Mouse (Mus musculus) intestine, embryonic 16.5 days (tissue): ENCODE measurements around the gene Fignl2. TPM values are rescaled to one million over a fixed set of nuclear protein-coding genes. Genes with fewer than 3 reads are reported as not detected.

Experiments used
- ATAC-seq: fragments of 200-750 bp; cut with Nextera tagmentation; 2 replicates; pipeline ENCODE4 v1.8.0; 2017; ENCODE audit warnings: moderate TSS enrichment, moderate library complexity
- H3K27ac ChIP-seq: fragments of 300-500 bp; sonication (generic); 2 replicates; pipeline ENCODE4 v1.5.1; 2014; ENCODE audit warnings: mild to moderate bottlenecking, low read length
- H3K27me3 ChIP-seq: fragments of 300-500 bp; sonication (generic); replicated peaks from 2 replicates; pipeline ENCODE4 v1.6.1; 2014; ENCODE audit warnings: low read length, control low read depth, mixed read lengths; ENCODE audit not compliant: control insufficient read depth, insufficient read depth
- H3K36me3 ChIP-seq: fragments of 300-500 bp; sonication (generic); 2 replicates; pipeline ENCODE4 v1.6.1; 2014; ENCODE audit warnings: low read length, control low read depth; ENCODE audit not compliant: control insufficient read depth, insufficient read depth
- H3K4me1 ChIP-seq: fragments of 300-500 bp; sonication (generic); 2 replicates; pipeline ENCODE4 v1.6.1; 2014; ENCODE audit warnings: low read length, control low read depth, mixed read lengths; ENCODE audit not compliant: control insufficient read depth, insufficient read depth
- H3K4me2 ChIP-seq: fragments of 300-500 bp; sonication (generic); 2 replicates; pipeline ENCODE4 v1.6.1; 2014; ENCODE audit warnings: low read depth, low read length, control low read depth
- H3K4me3 ChIP-seq: fragments of 300-500 bp; sonication (generic); 2 replicates; pipeline ENCODE4 v1.5.1; 2014; ENCODE audit warnings: mild to moderate bottlenecking, low read length
- H3K9ac ChIP-seq: fragments of 300-500 bp; sonication (generic); 2 replicates; pipeline ENCODE4 v1.6.1; 2014; ENCODE audit warnings: low read depth, low read length
- H3K9me3 ChIP-seq: fragments of 300-500 bp; sonication (generic); 2 replicates; pipeline ENCODE4 v1.6.1; 2016; ENCODE audit warnings: low read length, control low read depth; ENCODE audit not compliant: control insufficient read depth
- WGBS: fragments of 180-500 bp; shearing (Covaris S2); extraction: QIAGEN DNeasy Blood & Tissue Kit; methylation state at CpG from one replicate; pipeline ENCODE4 v1.1.7; 2014; 5-methylcytosine and 5-hydroxymethylcytosine counted together
- polyA plus RNA-seq: library from polyadenylated mRNA; unstranded; fragments of >200 nt; fragmentation: Nextera tagmentation; extraction: Ambion mirVana; gene quantifications from 2 replicates; pipeline ENCODE4 v1.2.1, GENCODE M21; 2015

Fignl2 gene
- polyA plus RNA-seq, 1 experiment from 2014 or later, result 0.12 TPM

DNA sequence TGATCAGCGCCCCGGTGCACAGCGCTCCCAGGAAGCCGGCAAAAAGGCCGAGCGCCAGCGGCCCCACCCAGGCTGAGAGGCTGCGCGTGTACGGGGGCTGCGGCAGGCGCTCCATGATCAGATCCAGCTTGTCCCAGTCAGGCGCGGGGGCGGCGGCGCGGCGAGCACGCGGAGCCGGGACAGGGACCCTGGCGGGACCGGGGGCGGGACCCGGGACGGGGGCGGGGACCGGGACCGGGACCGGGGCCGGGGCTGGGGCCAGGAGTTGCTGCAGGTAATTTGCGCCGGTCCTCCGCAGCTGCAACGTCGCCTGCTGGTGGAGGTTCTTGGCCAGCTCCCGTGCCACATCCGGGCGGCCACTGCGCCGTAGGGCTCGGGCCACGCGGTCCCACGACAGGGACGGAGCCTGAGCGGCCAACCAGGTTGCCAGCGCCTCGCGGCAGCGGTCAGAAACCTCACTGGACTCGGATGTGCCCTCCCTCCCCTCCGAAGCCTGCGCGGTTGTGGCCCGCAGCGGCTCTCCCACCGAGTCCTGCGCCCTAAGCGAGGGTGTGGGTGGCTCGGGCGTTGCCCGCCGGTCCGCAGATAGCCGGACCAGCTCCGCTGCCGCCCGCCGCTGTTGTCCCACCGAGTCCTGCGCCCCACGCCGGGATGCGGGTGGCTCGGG is 31.7 kb downstream of the Fignl2 start:
- Histone ChIP-seq H3K4me2 (peak overlapping the region; percentile 100), H3K4me1 (peaks cover 16% of the 10 kb centered on the region), H3K36me3 (no peaks in the 10 kb centered on the region), H3K27ac (no peak overlapping the region), H3K4me3 (peak overlapping the region; percentile 63), H3K9me3 (no peaks in the 10 kb centered on the region), H3K27me3 (peaks cover 48% of the 10 kb centered on the region), H3K9ac (peak overlapping the region; percentile 67)
- peak; percentile 62 for ATAC-seq
- under 1% methylated on average over 77 of the region's 77 CpGs for WGBS

- ATAC-seq, result peak; percentile 34
Measured at GRCm38 (mm10) chr15:101046039-101046526, 32.3 kb downstream of the Fignl2 start.

GRCm38 (mm10) chr15:101044531-101044930 is 33.8 kb downstream of the Fignl2 start:
- 57% methylated on average over 6 of the region's 6 CpGs for WGBS
- Histone ChIP-seq H3K9me3 (no peaks in the 10 kb centered on the region), H3K27me3 (peaks cover 53% of the 10 kb centered on the region), H3K4me3 (no peak overlapping the region), H3K36me3 (no peaks in the 10 kb centered on the region), H3K27ac (no peak overlapping the region), H3K4me2 (no peak overlapping the region), H3K9ac (no peak overlapping the region), H3K4me1 (peaks cover 16% of the 10 kb centered on the region)
- no peak for ATAC-seq

More at GRCm38 (mm10) chr15:101046039-101046526, 32.3 kb downstream of the Fignl2 start:
- peaks cover 16% of the 10 kb centered on the region for H3K4me1 ChIP-seq
- 3% methylated on average over 43 of the region's 43 CpGs for WGBS
- H3K4me2 ChIP-seq, result peak overlapping the region; percentile 100
- H3K9me3 ChIP-seq, result no peaks in the 10 kb centered on the region
- H3K27me3 ChIP-seq, result peaks cover 50% of the 10 kb centered on the region
- no peaks in the 10 kb centered on the region for H3K36me3 ChIP-seq
- H3K9ac ChIP-seq, result peak overlapping the region; percentile 67
- no peak overlapping the region; the same call in 1 of the 2 replicates for H3K27ac ChIP-seq
- H3K4me3 ChIP-seq, result peak overlapping the region; percentile 63

DNA sequence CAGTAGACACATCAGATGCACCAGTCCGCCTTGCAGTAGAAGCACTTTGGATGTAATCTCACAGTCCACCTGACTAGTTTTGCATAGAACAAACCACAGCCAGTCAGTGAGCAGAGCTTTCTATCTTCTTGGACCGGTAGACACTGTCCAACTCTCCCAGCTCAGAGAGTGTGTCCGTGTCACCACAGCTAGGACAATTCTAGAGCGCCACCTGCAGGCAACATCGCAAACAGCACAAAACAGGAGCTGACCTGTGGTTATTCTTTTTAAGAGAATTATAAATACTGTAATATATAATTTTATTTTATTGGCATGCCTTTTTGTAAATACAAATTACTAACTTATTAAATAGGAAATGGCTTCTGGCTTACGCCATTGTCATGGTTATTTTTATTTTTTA is 35.8 kb downstream of the Fignl2 start:
- Histone ChIP-seq H3K4me3 (no peak overlapping the region), H3K4me2 (no peak overlapping the region), H3K4me1 (peaks cover 16% of the 10 kb centered on the region), H3K9me3 (no peaks in the 10 kb centered on the region), H3K27ac (no peak overlapping the region), H3K9ac (no peak overlapping the region), H3K36me3 (no peaks in the 10 kb centered on the region), H3K27me3 (peaks cover 58% of the 10 kb centered on the region)
- no peak for ATAC-seq
- WGBS, result 28% methylated on average over 6 of the region's 6 CpGs

DNA sequence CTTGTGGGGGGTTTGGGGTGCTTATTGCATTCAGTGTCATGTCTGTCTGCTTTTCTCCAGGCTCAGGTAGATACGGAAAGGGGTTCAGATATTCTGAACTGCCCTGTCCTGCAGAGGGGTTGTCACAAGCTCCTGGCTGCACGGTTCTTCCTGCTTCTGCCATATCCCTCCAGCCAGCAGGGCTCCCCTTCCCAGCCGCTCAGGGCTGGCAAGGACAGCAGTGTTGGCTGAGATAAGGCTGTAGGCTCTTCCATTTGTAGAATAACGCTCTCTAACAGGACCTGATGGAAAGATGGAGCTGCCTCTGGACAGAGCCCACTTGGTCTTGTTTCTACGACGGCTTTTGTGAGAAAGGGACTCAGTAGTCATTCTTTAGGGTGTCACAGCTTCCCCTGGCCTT is 36.4 kb downstream of the Fignl2 start:
- Histone ChIP-seq H3K4me1 (peaks cover 13% of the 10 kb centered on the region), H3K36me3 (no peaks in the 10 kb centered on the region), H3K4me2 (no peak overlapping the region), H3K27ac (no peak overlapping the region), H3K9ac (no peak overlapping the region), H3K27me3 (peaks cover 56% of the 10 kb centered on the region), H3K4me3 (no peak overlapping the region), H3K9me3 (no peaks in the 10 kb centered on the region)
- WGBS, result 69% methylated on average over 6 of the region's 6 CpGs
- no peak for ATAC-seq

- Histone ChIP-seq H3K4me1 (no peaks in the 10 kb centered on the region), H3K9ac (no peak overlapping the region), H3K27ac (no peak overlapping the region), H3K9me3 (no peaks in the 10 kb centered on the region), H3K4me2 (no peak overlapping the region), H3K4me3 (no peak overlapping the region), H3K36me3 (no peaks in the 10 kb centered on the region), H3K27me3 (peaks cover 34% of the 10 kb centered on the region)
- 51% methylated on average over 17 of the region's 17 CpGs for WGBS
- ATAC-seq, result no peak
Measured at GRCm38 (mm10) chr15:101039651-101040050, 38.7 kb downstream of the Fignl2 start.

- H3K9me3 ChIP-seq, result no peaks in the 10 kb centered on the region
- no peak overlapping the region for H3K9ac ChIP-seq
- H3K4me2 ChIP-seq, result no peak overlapping the region
- H3K4me3 ChIP-seq, result no peak overlapping the region
- H3K27me3 ChIP-seq, result 0 out of 2 replicates have a peak, but pooled peaks cover 3% of the 10 kb centered on the region
- ATAC-seq, result no peak
- 47% methylated on average over 2 of the region's 2 CpGs for WGBS
- H3K27ac ChIP-seq, result no peak overlapping the region
- no peaks in the 10 kb centered on the region for H3K4me1 ChIP-seq
- no peaks in the 10 kb centered on the region for H3K36me3 ChIP-seq
Measured at GRCm38 (mm10) chr15:101028960-101029359, 49.4 kb downstream of the Fignl2 start.

DNA sequence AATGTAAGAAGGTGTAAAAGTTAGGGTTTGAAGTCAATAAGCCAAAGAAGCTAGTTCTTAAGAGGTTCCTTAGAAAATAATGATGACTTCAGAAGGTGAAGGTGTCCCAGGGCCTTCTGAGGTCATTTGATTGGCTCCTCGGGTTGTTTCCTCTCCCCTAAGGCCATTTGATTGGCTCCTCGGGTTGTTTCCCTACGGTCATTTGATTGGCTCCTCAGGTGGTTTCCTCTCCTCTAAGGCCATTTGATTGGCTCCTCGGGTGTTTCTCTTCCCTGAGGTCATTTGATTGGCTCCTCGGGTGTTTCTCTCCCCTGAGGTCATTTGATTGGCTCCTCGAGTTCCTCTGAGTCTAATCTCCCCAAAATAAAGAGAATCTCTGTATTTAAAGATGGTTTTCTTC is 67.0 kb downstream of the Fignl2 start:
- Histone ChIP-seq H3K4me1 (peaks cover 11% of the 10 kb centered on the region; the same call in 1 of the 2 replicates), H3K36me3 (no peaks in the 10 kb centered on the region), H3K4me2 (no peak overlapping the region), H3K9me3 (no peaks in the 10 kb centered on the region), H3K27me3 (no peaks in the 10 kb centered on the region), H3K4me3 (no peak overlapping the region), H3K9ac (no peak overlapping the region), H3K27ac (no peak overlapping the region)
- no peak for ATAC-seq
- WGBS, result 88% methylated on average over 6 of the region's 6 CpGs

DNA sequence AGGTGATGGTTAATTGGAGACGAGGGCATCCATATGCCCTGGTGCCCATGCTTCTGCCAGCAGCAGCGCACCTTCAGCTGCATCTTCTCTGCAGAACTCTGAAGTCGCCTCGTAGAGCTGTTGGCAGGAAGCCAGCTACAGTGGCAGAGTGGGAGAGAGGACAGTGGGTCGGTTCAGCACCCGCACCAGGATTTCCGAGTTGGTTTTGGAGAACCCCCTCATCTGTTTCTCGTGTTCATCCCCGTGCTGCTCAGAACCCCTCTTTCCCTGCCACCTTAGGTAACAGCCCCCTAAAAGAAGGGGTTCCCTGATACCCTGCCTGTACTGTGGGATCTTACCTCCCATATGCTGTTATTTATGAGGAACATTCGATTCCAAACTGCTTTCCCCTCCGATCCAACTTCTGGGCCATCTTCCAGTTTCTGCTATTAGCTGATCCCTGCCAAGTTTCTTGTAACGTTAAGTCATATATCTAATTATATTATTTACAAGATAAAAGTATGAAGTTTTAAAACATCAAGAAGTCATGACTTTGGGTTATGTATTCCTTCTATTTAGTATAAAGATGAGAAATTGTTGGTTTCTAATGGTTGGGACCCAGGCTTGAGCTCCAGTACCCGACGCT is 69.9 kb downstream of the Fignl2 start:
- WGBS, result 63% methylated on average over 14 of the region's 14 CpGs
- H3K9ac ChIP-seq, result no peak overlapping the region
- H3K36me3 ChIP-seq, result no peaks in the 10 kb centered on the region
- H3K9me3 ChIP-seq, result no peaks in the 10 kb centered on the region
- H3K4me1 ChIP-seq, result peaks cover 16% of the 10 kb centered on the region; the same call in 1 of the 2 replicates
- H3K27ac ChIP-seq, result no peak overlapping the region
- H3K4me2 ChIP-seq, result no peak overlapping the region
- no peak overlapping the region for H3K4me3 ChIP-seq
- no peaks in the 10 kb centered on the region for H3K27me3 ChIP-seq
- no peak for ATAC-seq
